Mouse (Mus musculus): Measurements from ENCODE around the gene Ift122.
"Not testable (repeated sequence)": the region's sequence is repeated elsewhere in the genome, so short reads cannot be mapped to it uniquely, and the experiment has no call there.

- TF ChIP-seq CTCF (IDR thresholded peaks at IDR 0.05; ENCODE audit: extremely low read depth, insufficient read depth, insufficient read length, insufficient replicate concordance) = peak; percentile 68; the same call in 1 of the 2 replicates
- not testable (repeated sequence) for TF ChIP-seq POLR2A (IDR thresholded peaks at IDR 0.05; ENCODE audit: low read depth, low read length)
These were observed 29.3 kb upstream of the Ift122 start for GRCm38 (mm10) chr6:115823850-115824464.
